Mouse (Mus musculus): ENCODE results near the gene Ss18l1. TPM values are rescaled to one million over a fixed set of nuclear protein-coding genes. Genes with fewer than 3 reads are reported as not detected.
A peak's percentile ranks its signal among the peaks of the same experiment; 100 is the strongest.

The Ss18l1 gene
- polyA plus RNA-seq, 1 experiment, result 0.54 TPM

DNA sequence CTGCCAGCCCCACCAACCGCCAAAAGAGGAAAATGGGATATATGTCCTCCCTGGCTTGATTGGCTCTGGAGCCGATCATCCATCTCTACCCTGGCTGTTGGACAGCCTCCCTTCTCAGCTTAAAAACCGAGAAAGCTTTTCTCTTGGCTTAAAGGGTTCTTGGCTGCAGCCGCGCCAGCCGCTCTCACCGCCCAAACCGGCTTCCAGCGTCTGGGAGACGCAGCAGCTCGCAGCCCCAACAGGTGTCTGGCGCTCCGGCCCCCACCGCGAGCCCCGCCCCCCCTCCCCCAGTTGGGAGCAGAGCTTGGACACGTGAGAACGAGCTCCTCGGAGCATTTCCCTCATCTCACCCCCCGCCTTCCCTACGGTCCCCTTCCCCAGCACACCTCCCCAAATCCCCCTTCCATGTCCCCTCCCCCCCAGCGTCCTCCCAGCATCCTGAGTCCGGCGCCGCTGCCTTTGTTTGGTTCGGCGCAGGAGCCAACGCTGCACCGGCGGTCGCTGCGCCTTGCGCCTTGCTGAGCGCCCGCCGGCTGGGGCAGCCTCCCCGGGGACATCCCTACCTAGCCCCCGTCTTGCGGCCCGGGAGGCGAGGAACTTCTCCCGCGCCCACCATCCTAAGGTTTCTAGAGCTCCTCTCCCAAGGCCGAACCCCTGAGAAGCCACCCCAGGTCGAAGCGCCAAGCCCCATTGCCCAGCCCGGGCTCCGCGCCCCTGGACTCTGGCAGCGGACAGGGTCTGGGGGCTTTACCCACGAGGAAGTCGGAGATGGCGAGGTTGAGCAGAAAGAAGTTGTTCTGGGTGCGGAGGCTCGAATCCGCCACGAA, 61.1 kb downstream of the Ss18l1 start:
- peaks cover 72% of the 10 kb centered on the region for H3K4me1 ChIP-seq
- peaks cover 83% of the 10 kb centered on the region for H3K27me3 ChIP-seq (replicated peaks)
- TF ChIP-seq GATA1 (IDR thresholded peaks at IDR 0.05; ENCODE audit: borderline replicate concordance, low read length), result no peak
- no peak for TF ChIP-seq FLI1 (IDR thresholded peaks at IDR 0.05; ENCODE audit: low read length)
- H3K36me3 ChIP-seq (replicated peaks; ENCODE audit: low read length), result no peaks in the 10 kb centered on the region
- H3K4me3 ChIP-seq (replicated peaks), result peak overlapping the region; percentile 89
- no peaks in the 10 kb centered on the region for H3K9me3 ChIP-seq

DNA sequence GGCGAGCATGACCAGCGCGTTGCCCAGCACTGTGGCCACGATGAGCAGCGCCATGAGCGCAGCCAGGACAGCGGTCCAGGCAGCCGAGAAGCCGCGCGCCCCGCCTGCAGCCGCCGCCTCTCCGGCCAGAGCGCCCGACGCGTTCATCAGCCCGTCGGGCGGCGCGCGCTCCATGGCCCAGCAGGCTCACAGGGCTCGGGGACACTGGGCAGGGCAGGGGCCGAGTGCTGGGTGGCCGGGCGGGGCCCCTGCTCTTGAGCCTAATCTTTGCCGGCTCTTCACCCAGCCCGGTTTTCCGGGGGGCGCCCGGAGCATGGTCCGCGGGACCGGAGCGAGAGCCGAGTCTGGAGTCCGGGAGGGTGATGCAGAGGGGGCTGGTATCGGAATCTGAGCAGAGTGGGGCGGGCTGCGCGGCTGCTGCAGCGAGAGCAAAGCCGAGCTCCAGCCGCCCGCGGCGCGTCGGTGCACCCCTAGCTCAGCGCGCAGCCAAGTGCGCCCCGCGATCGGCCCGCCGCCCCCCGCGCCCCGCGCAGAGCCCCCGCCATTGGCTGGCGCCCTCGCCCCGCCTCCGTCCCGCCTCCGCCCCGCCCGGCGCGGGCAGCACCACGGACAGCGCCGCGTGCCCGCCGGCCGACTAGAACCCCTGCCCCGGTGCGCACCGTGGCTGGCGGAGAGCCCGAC, 61.8 kb downstream of the Ss18l1 start, which contains the start of gene Hrh3:
Gene Hrh3 (minus strand): TSS at position 511 of the 681 bp plus-strand sequence.
- TF ChIP-seq FLI1 (IDR thresholded peaks at IDR 0.05; ENCODE audit: low read length), result no peak
- TF ChIP-seq GATA1 (IDR thresholded peaks at IDR 0.05; ENCODE audit: borderline replicate concordance, low read length), result no peak
- Histone ChIP-seq H3K9me3 (no peaks in the 10 kb centered on the region), H3K4me1 (peaks cover 73% of the 10 kb centered on the region), H3K27me3 (replicated peaks) (peaks cover 80% of the 10 kb centered on the region), H3K36me3 (replicated peaks; ENCODE audit: low read length) (no peaks in the 10 kb centered on the region), H3K4me3 (replicated peaks) (peak within 1 kb of the TSS; percentile 89)

DNA sequence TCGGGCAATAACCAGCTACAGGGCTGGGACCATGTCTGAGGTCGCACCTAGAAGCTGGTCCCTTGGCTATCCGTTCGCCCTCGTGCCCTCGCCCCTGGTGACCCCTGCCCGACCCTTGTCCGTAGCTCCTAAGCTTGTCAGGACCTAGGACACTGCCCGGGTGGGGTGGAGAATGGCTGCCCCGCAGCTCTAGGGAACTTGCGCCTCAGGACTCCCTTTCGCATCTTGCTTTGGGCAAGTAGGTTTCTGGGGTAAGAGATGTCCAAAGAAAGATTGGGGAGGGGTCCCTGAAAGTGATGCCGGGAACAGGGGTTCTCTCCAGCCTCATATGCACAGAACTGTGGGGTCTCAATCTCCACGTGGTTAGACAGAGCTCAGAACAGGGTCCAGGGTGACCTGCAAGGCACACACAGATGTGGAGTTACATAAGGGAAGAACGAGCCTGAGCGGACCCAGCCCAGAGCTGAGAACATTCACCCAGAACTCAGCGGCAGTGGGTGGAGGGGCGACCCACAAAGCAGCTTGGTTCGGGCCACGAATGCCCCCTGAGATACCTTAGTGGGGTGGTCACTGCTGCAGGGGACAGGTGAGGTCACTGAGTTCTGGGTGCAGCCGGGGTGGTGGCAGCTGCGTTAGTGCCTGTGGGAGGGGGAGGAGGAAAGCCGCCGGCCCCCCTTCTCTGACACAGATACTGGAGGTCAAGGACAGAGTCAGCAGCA, 62.5 kb downstream of the Ss18l1 start:
- Histone ChIP-seq H3K36me3 (replicated peaks; ENCODE audit: low read length) (no peaks in the 10 kb centered on the region), H3K4me3 (replicated peaks) (peak overlapping the region; percentile 89), H3K27me3 (replicated peaks) (peaks cover 77% of the 10 kb centered on the region), H3K4me1 (peaks cover 73% of the 10 kb centered on the region), H3K9me3 (no peaks in the 10 kb centered on the region)
- TF ChIP-seq FLI1 (IDR thresholded peaks at IDR 0.05; ENCODE audit: low read length), result no peak

DNA sequence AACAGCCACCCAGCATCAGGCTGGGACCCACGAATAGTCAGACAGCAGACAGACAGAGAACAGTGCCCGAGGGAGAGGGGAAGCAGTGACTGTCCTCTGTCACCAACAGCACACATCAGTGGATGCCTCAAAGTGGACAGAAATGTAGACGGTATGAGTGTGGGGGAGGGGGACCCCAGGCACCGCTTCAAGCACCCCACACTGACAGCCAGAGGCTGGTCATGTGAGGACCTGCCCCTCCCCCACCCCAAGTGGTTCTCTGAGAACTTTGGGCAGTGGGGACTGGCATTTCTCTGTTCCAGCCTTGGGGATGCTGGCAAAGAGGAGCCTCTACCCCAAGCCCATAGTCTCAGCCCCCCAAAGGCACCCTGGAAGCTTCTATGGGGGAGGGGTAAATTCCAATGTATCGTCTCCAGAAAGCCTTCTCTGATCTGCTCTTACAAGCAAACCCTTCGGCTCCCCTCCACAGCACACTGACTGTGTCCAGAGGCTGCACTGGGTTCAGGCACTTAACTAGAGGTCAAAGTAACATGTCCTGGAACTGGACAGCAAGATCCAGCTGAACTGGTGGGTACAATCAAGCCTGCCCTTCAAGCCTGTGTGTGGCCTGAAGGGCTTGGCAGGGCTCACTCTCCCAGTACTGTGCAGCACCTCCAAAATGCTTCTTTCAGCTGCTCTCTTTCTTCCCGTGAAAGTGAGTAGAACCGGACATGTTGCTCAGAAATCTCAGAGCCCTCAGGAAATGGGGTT, 63.3 kb downstream of the Ss18l1 start:
- no peaks in the 10 kb centered on the region for H3K36me3 ChIP-seq (replicated peaks; ENCODE audit: low read length)
- TF ChIP-seq FLI1 (IDR thresholded peaks at IDR 0.05; ENCODE audit: low read length), result no peak
- no peak for TF ChIP-seq GATA1 (IDR thresholded peaks at IDR 0.05; ENCODE audit: borderline replicate concordance, low read length)

DNA sequence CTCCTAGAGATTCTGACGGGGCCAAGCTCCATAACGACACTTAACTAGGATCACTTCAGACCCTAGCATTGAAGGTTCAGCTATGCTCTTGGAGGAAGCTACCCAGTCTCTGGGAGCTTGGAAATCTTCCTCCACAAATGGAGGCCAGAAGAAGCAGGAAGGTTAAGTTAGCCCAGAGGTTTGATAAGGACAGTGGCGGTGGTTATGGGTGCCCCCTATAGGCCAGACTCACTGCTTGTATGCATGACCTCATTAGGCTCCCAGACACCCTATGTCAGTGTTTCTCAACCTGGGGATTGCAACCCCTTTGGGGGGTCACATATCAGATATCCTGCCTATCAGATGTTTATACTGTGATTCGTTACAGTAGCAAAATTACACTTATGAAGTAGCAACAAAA, 64.8 kb downstream of the Ss18l1 start:
- H3K36me3 ChIP-seq (replicated peaks; ENCODE audit: low read length), result no peaks in the 10 kb centered on the region
- H3K4me3 ChIP-seq (replicated peaks), result no peak overlapping the region
- peaks cover 76% of the 10 kb centered on the region for H3K27me3 ChIP-seq (replicated peaks)
- no peak for TF ChIP-seq GATA1 (IDR thresholded peaks at IDR 0.05; ENCODE audit: borderline replicate concordance, low read length)
- no peak for TF ChIP-seq FLI1 (IDR thresholded peaks at IDR 0.05; ENCODE audit: low read length)
- no peaks in the 10 kb centered on the region for H3K9me3 ChIP-seq
- peaks cover 83% of the 10 kb centered on the region for H3K4me1 ChIP-seq

More for the DNA sequence above, 63.3 kb downstream of the Ss18l1 start:
- Histone ChIP-seq H3K27me3 (replicated peaks) (peaks cover 77% of the 10 kb centered on the region), H3K4me3 (replicated peaks) (no peak overlapping the region), H3K4me1 (peaks cover 78% of the 10 kb centered on the region), H3K9me3 (no peaks in the 10 kb centered on the region)

DNA sequence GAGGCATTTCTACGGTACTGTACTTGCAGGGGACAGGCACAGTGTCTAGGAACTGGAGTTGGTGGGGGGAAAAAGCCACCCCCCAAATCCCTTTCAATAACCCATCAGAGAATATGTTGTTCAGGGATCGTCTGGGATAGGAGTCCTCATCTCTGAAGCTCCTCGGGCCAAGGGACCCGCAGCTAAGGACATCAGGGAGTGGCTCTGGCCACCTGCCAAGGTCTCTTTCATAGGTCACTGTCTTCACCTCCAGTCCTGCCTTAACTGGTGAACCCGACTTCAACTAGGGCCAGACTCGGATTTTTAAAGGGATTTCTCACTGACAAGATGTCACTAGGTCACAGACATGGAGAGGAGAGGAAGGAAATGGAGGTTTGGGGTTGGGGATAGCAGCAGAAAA, 66.0 kb downstream of the Ss18l1 start:
- Histone ChIP-seq H3K9me3 (no peaks in the 10 kb centered on the region), H3K36me3 (replicated peaks; ENCODE audit: low read length) (no peaks in the 10 kb centered on the region), H3K27me3 (replicated peaks) (peaks cover 75% of the 10 kb centered on the region), H3K4me1 (peaks cover 92% of the 10 kb centered on the region), H3K4me3 (replicated peaks) (no peak overlapping the region)
- TF ChIP-seq FLI1 (IDR thresholded peaks at IDR 0.05; ENCODE audit: low read length) (no peak), GATA1 (IDR thresholded peaks at IDR 0.05; ENCODE audit: borderline replicate concordance, low read length) (no peak)

DNA sequence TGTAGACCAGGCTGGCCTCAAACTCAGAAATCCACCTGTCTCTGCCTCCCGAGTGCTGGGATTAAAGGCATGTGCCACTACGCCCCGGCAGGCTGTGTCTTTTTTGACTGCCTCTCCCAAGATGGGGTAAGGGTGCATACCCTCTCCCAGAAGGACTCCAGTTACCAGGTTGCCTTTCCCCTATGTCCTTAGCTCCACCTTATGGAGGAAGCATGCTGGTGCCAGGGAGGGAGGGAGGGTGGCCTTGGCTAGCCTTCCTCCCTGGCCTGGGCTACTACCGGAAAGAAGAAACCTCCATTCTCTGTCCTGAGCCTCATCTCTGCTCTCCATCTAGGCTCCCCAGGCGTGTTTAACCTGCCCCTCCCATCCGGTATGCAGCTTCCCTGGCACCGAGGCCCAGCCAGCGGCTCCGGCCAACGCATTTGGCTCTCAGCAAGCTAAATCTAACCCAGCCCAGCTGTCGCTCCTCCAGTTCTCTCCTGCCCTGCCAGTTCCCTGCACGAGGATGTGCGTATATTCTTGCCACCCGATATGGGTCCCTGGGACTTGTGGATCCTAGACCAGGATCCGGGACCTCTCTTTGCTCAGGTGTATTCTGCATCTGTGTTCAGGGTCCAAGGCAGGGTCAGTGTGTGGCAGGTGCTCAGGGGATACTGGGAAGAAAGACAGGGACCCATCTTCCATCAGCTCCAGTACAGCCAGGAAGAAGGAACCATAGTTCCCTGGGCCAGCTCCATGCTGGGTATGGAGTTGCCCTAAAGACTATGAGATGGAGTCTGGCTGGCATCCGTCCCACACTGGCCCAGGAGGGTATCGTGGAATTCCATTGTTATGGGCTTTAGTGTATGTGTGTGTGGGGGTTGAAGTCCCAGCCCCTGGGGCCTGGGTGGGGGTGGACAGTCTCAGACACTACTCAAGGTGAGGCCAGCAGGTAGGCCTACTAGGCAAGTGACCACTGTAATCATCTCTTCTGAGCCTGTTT, 71.9 kb downstream of the Ss18l1 start:
- H3K4me1 ChIP-seq, result peaks cover 93% of the 10 kb centered on the region
- no peak for TF ChIP-seq GATA1 (IDR thresholded peaks at IDR 0.05; ENCODE audit: borderline replicate concordance, low read length)
- TF ChIP-seq FLI1 (IDR thresholded peaks at IDR 0.05; ENCODE audit: low read length), result no peak
- H3K9me3 ChIP-seq, result no peaks in the 10 kb centered on the region
- H3K36me3 ChIP-seq (replicated peaks; ENCODE audit: low read length), result no peaks in the 10 kb centered on the region
- peaks cover 46% of the 10 kb centered on the region for H3K27me3 ChIP-seq (replicated peaks)
- H3K4me3 ChIP-seq (replicated peaks), result no peak overlapping the region

DNA sequence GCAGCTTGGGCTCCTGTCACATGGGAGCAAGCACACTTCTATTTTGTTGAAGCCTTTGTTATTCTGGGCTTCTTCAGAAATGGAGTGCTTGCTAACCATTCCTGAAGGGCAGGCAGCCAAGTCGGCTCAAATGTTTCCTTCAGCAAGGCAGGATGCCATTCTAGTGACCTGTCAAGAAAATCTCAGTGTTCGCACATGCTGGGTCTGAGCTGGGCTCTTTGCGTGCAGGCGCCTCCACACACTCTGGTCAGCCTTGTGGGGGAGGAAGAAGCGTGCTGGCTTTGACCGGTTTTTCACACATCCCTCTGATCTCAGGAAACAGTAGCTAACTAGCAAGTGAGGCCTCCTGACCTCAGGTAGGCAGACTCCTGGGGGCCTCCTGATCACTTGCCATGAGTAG, 73.0 kb downstream of the Ss18l1 start:
- Histone ChIP-seq H3K9me3 (no peaks in the 10 kb centered on the region), H3K36me3 (replicated peaks; ENCODE audit: low read length) (no peaks in the 10 kb centered on the region), H3K27me3 (replicated peaks) (peaks cover 39% of the 10 kb centered on the region), H3K4me3 (replicated peaks) (peak overlapping the region; percentile 16), H3K4me1 (peaks cover 89% of the 10 kb centered on the region)
- TF ChIP-seq GATA1 (IDR thresholded peaks at IDR 0.05; ENCODE audit: borderline replicate concordance, low read length) (no peak), FLI1 (IDR thresholded peaks at IDR 0.05; ENCODE audit: low read length) (no peak)

Measured in megakaryocyte, embryonic 14.5 days (primary cell).